Mouse (Mus musculus) myocyte (in vitro differentiated cells): ENCODE measurements around the gene Apol8. TPM values are rescaled to one million over a fixed set of nuclear protein-coding genes. Genes with fewer than 3 reads are reported as not detected.
A peak's percentile ranks its signal among the peaks of the same experiment; 100 is the strongest.

Experiments
- H3K27me3 ChIP-seq: one replicate; pipeline ENCODE4 v1.6.1; 2011; ENCODE audit not compliant: control insufficient read depth, insufficient read depth, insufficient read length
- H3K36me3 ChIP-seq: one replicate; pipeline ENCODE4 v1.6.1; 2011; ENCODE audit not compliant: control insufficient read depth, insufficient read depth
- H3K4me2 ChIP-seq: one replicate; pipeline ENCODE4 v1.6.1; 2011; ENCODE audit warnings: low read depth, control low read depth
- H3K4me3 ChIP-seq: one replicate; pipeline ENCODE4 v1.5.1; 2011; ENCODE audit warnings: mild to moderate bottlenecking, control low read depth, moderate library complexity
- H3K79me2 ChIP-seq: one replicate; pipeline ENCODE4 v1.6.1; 2011; ENCODE audit not compliant: control insufficient read depth, insufficient read depth
- H3ac ChIP-seq: one replicate; pipeline ENCODE4 v1.6.1; 2011; ENCODE audit not compliant: control insufficient read depth, insufficient read length
- CEBPB ChIP-seq: IDR thresholded peaks from 2 replicates; pipeline ENCODE4 v1.6.1; 2011; ENCODE audit warnings: mild to moderate bottlenecking, moderate library complexity; ENCODE audit not compliant: poor library complexity, insufficient read depth, severe bottlenecking
- E2F4 ChIP-seq: IDR thresholded peaks from one replicate; pipeline ENCODE4 v1.6.1; 2011; ENCODE audit warnings: mild to moderate bottlenecking, control low read depth, moderate library complexity; ENCODE audit not compliant: insufficient read depth
- MAX ChIP-seq: IDR thresholded peaks from one replicate; pipeline ENCODE4 v1.6.1; 2011; ENCODE audit warnings: low read depth, mild to moderate bottlenecking, control low read depth
- MYOD1 ChIP-seq, 3 experiments: IDR thresholded peaks; one replicate each; pipeline ENCODE4 v1.6.1; 2011; ENCODE audit warnings: control low read depth in 2 of 3, low read depth in 2 of 3, mild to moderate bottlenecking in 2 of 3, moderate library complexity in 1 of 3; ENCODE audit not compliant: insufficient read length in 2 of 3, control insufficient read depth in 1 of 3
- MYOG ChIP-seq, 3 experiments: IDR thresholded peaks; one replicate each; pipeline ENCODE4 v1.6.1; 2011; ENCODE audit warnings: control low read depth in 2 of 3, low read depth in 2 of 3, mild to moderate bottlenecking in 2 of 3; ENCODE audit not compliant: insufficient read length in 2 of 3, control insufficient read depth in 1 of 3, insufficient read depth in 1 of 3
- POLR2A ChIP-seq: IDR thresholded peaks from one replicate; pipeline ENCODE4 v1.6.1; 2011; ENCODE audit warnings: low read depth, mild to moderate bottlenecking, control low read depth, moderate library complexity; ENCODE audit not compliant: insufficient read length
- POLR2AphosphoS2 ChIP-seq: IDR thresholded peaks from one replicate; pipeline ENCODE4 v1.6.1; 2011; ENCODE audit warnings: low read depth, control low read depth; ENCODE audit not compliant: insufficient read length
- REST ChIP-seq: IDR thresholded peaks from one replicate; pipeline ENCODE4 v1.6.1; 2011; ENCODE audit warnings: mild to moderate bottlenecking, control low read depth, moderate library complexity; ENCODE audit not compliant: insufficient read depth, insufficient read length
- SRF ChIP-seq: IDR thresholded peaks from one replicate; pipeline ENCODE4 v1.6.1; 2011; ENCODE audit warnings: low read depth; ENCODE audit not compliant: control insufficient read depth, insufficient read length
- TCF12 ChIP-seq: IDR thresholded peaks from one replicate; pipeline ENCODE4 v1.6.1; 2011; ENCODE audit warnings: mild to moderate bottlenecking, control low read depth; ENCODE audit not compliant: poor library complexity, insufficient read depth, severe bottlenecking
- TCF3 ChIP-seq: IDR thresholded peaks from one replicate; pipeline ENCODE4 v1.6.1; 2011; ENCODE audit warnings: low read depth, control low read depth; ENCODE audit not compliant: insufficient read length
- USF1 ChIP-seq: IDR thresholded peaks from one replicate; pipeline ENCODE4 v1.6.1; 2011; ENCODE audit warnings: low read depth, mild to moderate bottlenecking, control low read depth, moderate library complexity
- polyA plus RNA-seq: library from polyadenylated mRNA; unstranded; fragments of >200 nt; fragmentation: generic; extraction: Trizol; gene quantifications from one replicate; pipeline ENCODE4 v1.2.1, GENCODE M21; 2012; ENCODE audit warnings: missing spikeins

Apol8 gene
- 0.38 TPM for polyA plus RNA-seq

GRCm38 (mm10) chr15:77756848-77757247 lies at the start of gene Apol8:
Gene Apol8, minus strand, starts transcription at chr15:77757003.
- TF ChIP-seq POLR2A (peak; percentile 55), MYOG (IDR thresholded peaks at IDR 0.05; ENCODE audit: control insufficient read depth in 1 of 3, insufficient read depth in 1 of 3, insufficient read length in 2 of 3, low read depth in 2 of 3) (no peak), USF1 (no peak), MYOD1 (IDR thresholded peaks at IDR 0.05; ENCODE audit: control insufficient read depth in 1 of 3, insufficient read length in 2 of 3, low read depth in 2 of 3) (no peak), POLR2AphosphoS2 (peak; percentile 76)
- Histone ChIP-seq H3K36me3 (peaks cover 14% of the 10 kb centered on the region), H3K27me3 (no peaks in the 10 kb centered on the region), H3K79me2 (no peaks in the 10 kb centered on the region), H3K4me3 (no peak within 1 kb of the TSS), H3K4me2 (no peak within 1 kb of the TSS), H3ac (no peak within 1 kb of the TSS)

- Histone ChIP-seq H3K27me3 (no peaks in the 10 kb centered on the region), H3K4me2 (peak overlapping the region; percentile 65), H3K36me3 (peaks cover 83% of the 10 kb centered on the region), H3K4me3 (no peak overlapping the region), H3K79me2 (peaks cover 100% of the 10 kb centered on the region), H3ac (no peak overlapping the region)
- TF ChIP-seq REST (no peak), POLR2A (no peak), SRF (no peak), USF1 (no peak), E2F4 (no peak), POLR2AphosphoS2 (no peak), CEBPB (no peak), MAX (no peak), MYOD1 (IDR thresholded peaks at IDR 0.05; ENCODE audit: control insufficient read depth in 1 of 3, insufficient read length in 2 of 3, low read depth in 2 of 3) (no peak), TCF12 (no peak), MYOG (IDR thresholded peaks at IDR 0.05; ENCODE audit: control insufficient read depth in 1 of 3, insufficient read depth in 1 of 3, insufficient read length in 2 of 3, low read depth in 2 of 3) (no peak), TCF3 (no peak)
Observed at GRCm38 (mm10) chr15:77805657-77806056, 48.9 kb upstream of the Apol8 start.

GRCm38 (mm10) chr15:77804949-77805348 lies 48.1 kb upstream of the Apol8 start:
- Histone ChIP-seq H3K27me3 (no peaks in the 10 kb centered on the region), H3K4me3 (no peak overlapping the region), H3K36me3 (peaks cover 76% of the 10 kb centered on the region), H3K79me2 (peaks cover 99% of the 10 kb centered on the region), H3K4me2 (peak overlapping the region; percentile 65), H3ac (no peak overlapping the region)
- TF ChIP-seq POLR2AphosphoS2 (peak; percentile 82), TCF3 (peak; percentile 12), TCF12 (no peak), REST (no peak), E2F4 (no peak), MYOG (IDR thresholded peaks at IDR 0.05; ENCODE audit: control insufficient read depth in 1 of 3, insufficient read depth in 1 of 3, insufficient read length in 2 of 3, low read depth in 2 of 3) (peak; percentile 13 to 85 (median 79)), MYOD1 (IDR thresholded peaks at IDR 0.05; ENCODE audit: control insufficient read depth in 1 of 3, insufficient read length in 2 of 3, low read depth in 2 of 3) (peak in 2 of 3 experiments; percentile 85 to 92), POLR2A (peak; percentile 41)

GRCm38 (mm10) chr15:77804460-77804859 lies 47.7 kb upstream of the Apol8 start:
- no peak overlapping the region for H3ac ChIP-seq
- H3K36me3 ChIP-seq: peaks cover 71% of the 10 kb centered on the region
- H3K4me2 ChIP-seq: peak overlapping the region; percentile 65
- H3K4me3 ChIP-seq: no peak overlapping the region
- H3K79me2 ChIP-seq: peaks cover 99% of the 10 kb centered on the region
- TF ChIP-seq POLR2A (no peak), SRF (no peak), CEBPB (no peak), MAX (no peak), TCF12 (no peak), MYOD1 (IDR thresholded peaks at IDR 0.05; ENCODE audit: control insufficient read depth in 1 of 3, insufficient read length in 2 of 3, low read depth in 2 of 3) (no peak), TCF3 (no peak)
- no peaks in the 10 kb centered on the region for H3K27me3 ChIP-seq

- Histone ChIP-seq H3K36me3 (peaks cover 64% of the 10 kb centered on the region), H3K4me3 (no peak overlapping the region), H3K27me3 (no peaks in the 10 kb centered on the region), H3K4me2 (peak overlapping the region; percentile 65), H3K79me2 (peaks cover 98% of the 10 kb centered on the region), H3ac (no peak overlapping the region)
- TF ChIP-seq MYOD1 (IDR thresholded peaks at IDR 0.05; ENCODE audit: control insufficient read depth in 1 of 3, insufficient read length in 2 of 3, low read depth in 2 of 3) (peak in 2 of 3 experiments; percentile 7 to 64), POLR2AphosphoS2 (peak; percentile 93), MYOG (IDR thresholded peaks at IDR 0.05; ENCODE audit: control insufficient read depth in 1 of 3, insufficient read depth in 1 of 3, insufficient read length in 2 of 3, low read depth in 2 of 3) (peak in 1 of 3 experiments; percentile 76), CEBPB (no peak), POLR2A (peak; percentile 82)
Observed at GRCm38 (mm10) chr15:77803747-77804146, 46.9 kb upstream of the Apol8 start.
